Mouse (Mus musculus) kidney, postnatal 0 days (tissue): ENCODE measurements at regions not wholly inside any gene's neighbourhood (a gene's known extent, or its start where the extent isn't known, plus 50 kb on each side); places are given as distances from the start of the nearest gene placed in this dataset.

ENCODE experiments used
- ATAC-seq: fragments of 200-750 bp; cut with Nextera tagmentation; replicated peaks from 2 replicates; pipeline ENCODE4 v1.8.0; 2017; ENCODE audit warnings: low read depth, moderate number of reproducible peaks, moderate TSS enrichment, moderate library complexity; ENCODE audit not compliant: low FRiP score
- DNase-seq: peaks from one replicate; pipeline ENCODE4 v3.0.0-alpha.2; 2016; ENCODE audit warnings: low spot score
- H3K27ac ChIP-seq: fragments of 300-500 bp; sonication (generic); 2 replicates; pipeline ENCODE4 v1.5.1; 2014; ENCODE audit warnings: mild to moderate bottlenecking
- H3K27me3 ChIP-seq: fragments of 300-500 bp; sonication (generic); 2 replicates; pipeline ENCODE4 v1.6.1; 2014; ENCODE audit warnings: low read length, mixed read lengths; ENCODE audit not compliant: insufficient read depth
- H3K36me3 ChIP-seq: fragments of 300-500 bp; sonication (generic); 2 replicates; pipeline ENCODE4 v1.6.1; 2014; ENCODE audit warnings: low read length, mixed read lengths; ENCODE audit not compliant: insufficient read depth
- H3K4me1 ChIP-seq: fragments of 300-500 bp; sonication (generic); replicated peaks from 2 replicates; pipeline ENCODE4 v1.6.1; 2014; ENCODE audit warnings: antibody characterized with exemption, low read length, mixed read lengths; ENCODE audit not compliant: insufficient read depth
- H3K4me2 ChIP-seq: fragments of 300-500 bp; sonication (generic); 2 replicates; pipeline ENCODE4 v1.6.1; 2014; ENCODE audit warnings: mild to moderate bottlenecking, low read length, moderate library complexity, mixed read lengths
- H3K4me3 ChIP-seq: fragments of 300-500 bp; sonication (generic); replicated peaks from 2 replicates; pipeline ENCODE4 v1.5.1; 2014; ENCODE audit warnings: low read depth, low read length
- H3K9ac ChIP-seq: fragments of 300-500 bp; sonication (generic); 2 replicates; pipeline ENCODE4 v1.6.1; 2014; ENCODE audit warnings: low read depth, low read length
- H3K9me3 ChIP-seq: fragments of 300-500 bp; sonication (generic); replicated peaks from 2 replicates; pipeline ENCODE4 v1.6.1; 2016; ENCODE audit warnings: low read length, inconsistent platforms, mixed read lengths
- CTCF ChIP-seq: IDR thresholded peaks from 2 replicates; pipeline ENCODE4 v1.5.1; 2016; ENCODE audit warnings: antibody characterized with exemption, low read depth, mild to moderate bottlenecking, moderate library complexity
- WGBS: fragments of 180-500 bp; shearing (Covaris S2); extraction: QIAGEN DNeasy Blood & Tissue Kit; methylation state at CpG from one replicate; pipeline ENCODE4 v1.1.7; 2014; 5-methylcytosine and 5-hydroxymethylcytosine counted together

DNA sequence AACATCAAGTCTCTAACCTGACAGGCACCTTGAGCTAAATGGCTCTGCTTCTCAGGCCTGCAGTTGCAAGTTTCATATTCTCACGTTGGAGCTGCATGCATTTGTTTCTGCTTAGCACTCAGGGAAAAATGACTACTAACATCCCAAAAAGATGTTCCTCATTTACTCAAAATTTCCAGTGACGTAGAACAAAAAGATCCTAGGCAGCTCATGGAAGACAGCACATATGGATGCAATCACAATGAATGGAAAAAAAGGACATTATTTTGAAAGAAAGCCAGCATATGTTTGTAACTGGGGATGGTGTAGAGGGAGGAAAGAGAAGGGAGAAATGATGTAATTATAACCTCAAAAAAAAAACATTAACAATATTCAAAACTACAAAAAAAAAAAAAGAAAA is 751.2 kb upstream of the Fbxo33 start:
- Histone ChIP-seq H3K36me3 (no peaks in the 10 kb centered on the region), H3K9me3 (no peaks in the 10 kb centered on the region), H3K4me2 (no peak overlapping the region), H3K27ac (no peak overlapping the region), H3K4me3 (no peak overlapping the region), H3K27me3 (no peaks in the 10 kb centered on the region), H3K4me1 (no peaks in the 10 kb centered on the region), H3K9ac (no peak overlapping the region)
- 44% methylated on average over 2 of the region's 2 CpGs for WGBS
- DNase-seq (peak; percentile 38), ATAC-seq (no peak)
- no peak for TF ChIP-seq CTCF

DNA sequence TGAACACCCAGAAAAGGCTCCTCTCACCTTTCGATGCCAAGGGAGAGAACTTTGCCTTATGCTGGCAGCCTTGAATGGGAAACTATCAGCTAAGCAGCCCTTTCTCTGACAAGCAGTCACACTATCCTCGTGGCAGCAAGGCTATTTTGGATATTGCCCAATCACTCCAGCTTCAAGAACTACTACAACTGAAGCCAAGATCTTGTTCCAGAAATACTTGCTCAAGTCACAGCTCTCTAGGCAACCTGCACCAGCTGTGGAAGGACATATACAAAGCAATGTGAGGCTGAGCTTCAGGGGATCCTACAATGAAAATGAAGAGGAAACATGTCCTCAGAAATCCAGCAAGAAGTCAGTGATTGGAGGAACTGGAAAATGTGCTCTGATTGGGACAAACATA is 750.4 kb upstream of the Fbxo33 start:
- H3K4me2 ChIP-seq: no peak overlapping the region
- WGBS: 62% methylated on average over 2 of the region's 2 CpGs

DNA sequence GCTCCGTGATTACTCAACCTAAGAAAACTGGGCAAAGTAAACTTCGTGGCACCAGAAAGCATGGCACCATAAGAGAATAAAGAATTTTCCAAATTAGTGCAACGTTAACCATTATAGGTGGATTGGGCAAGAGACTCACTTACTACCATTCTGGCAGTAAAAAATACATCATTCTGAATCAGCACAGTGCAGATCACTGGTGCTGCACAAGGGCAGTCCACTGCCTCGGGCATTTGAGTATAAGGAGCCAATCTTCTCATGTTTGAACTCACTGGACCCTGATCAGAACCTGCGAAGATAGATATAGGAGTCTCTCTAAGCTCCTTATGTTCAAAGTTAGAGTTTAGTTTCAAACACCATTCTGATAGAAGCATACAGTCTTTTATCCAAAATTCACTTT is 747.7 kb upstream of the Fbxo33 start:
- WGBS: 81% methylated on average over 5 of the region's 5 CpGs
- Histone ChIP-seq H3K27me3 (no peaks in the 10 kb centered on the region), H3K9me3 (no peaks in the 10 kb centered on the region), H3K9ac (no peak overlapping the region), H3K4me2 (no peak overlapping the region), H3K4me1 (no peaks in the 10 kb centered on the region), H3K36me3 (no peaks in the 10 kb centered on the region), H3K27ac (no peak overlapping the region), H3K4me3 (no peak overlapping the region)
- DNase-seq (no peak), ATAC-seq (no peak)
- TF ChIP-seq CTCF: no peak

More for the DNA sequence above, 750.4 kb upstream of the Fbxo33 start:
- H3K27me3 ChIP-seq: no peaks in the 10 kb centered on the region
- no peak for ATAC-seq
- H3K9ac ChIP-seq: no peak overlapping the region
- no peak overlapping the region for H3K4me3 ChIP-seq
- TF ChIP-seq CTCF: no peak
- no peaks in the 10 kb centered on the region for H3K36me3 ChIP-seq
- DNase-seq: no peak
- H3K9me3 ChIP-seq: no peaks in the 10 kb centered on the region
- no peaks in the 10 kb centered on the region for H3K4me1 ChIP-seq
- no peak overlapping the region for H3K27ac ChIP-seq

DNA sequence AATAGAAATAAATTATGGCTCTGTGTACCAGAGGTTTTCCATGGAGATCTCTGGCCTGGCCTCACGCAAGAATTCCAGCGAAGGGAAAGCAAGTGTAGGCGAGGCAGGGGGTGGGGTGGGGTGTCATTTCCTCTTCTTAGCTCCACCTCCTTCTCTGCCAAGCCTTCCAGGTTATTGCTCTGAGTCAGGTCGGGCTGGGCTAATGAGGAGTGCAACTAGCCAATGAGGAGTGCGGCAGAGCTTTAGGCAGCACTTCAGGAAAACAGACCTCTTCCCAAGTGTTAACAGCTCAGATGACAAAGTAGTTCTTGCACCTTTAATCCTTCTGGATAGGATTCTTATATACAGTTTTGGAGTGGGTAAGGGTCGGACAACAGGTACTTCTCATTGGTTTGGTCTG is 741.6 kb upstream of the Fbxo33 start:
- H3K4me1 ChIP-seq: no peaks in the 10 kb centered on the region
- WGBS: 40% methylated on average over 6 of the region's 6 CpGs

DNA sequence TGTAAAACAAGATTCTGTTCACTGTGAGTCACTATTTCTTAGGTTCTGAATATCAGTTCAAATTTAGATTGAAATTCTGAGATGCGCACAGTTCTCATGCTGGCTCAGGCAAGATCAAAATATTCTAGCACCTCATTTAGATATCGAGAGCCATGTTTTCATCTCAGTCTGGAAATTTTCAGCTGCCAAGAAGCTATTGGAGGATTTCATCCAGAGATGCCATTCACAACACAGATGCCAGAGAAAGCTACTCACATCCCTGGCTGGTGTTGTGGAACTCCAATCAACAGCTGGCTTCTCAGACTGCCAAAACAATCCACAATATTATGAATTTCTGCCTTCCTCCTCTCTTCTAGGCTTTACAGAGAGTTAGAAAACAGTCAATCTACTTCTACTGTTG is 712.9 kb upstream of the Fbxo33 start:
- ATAC-seq (no peak), DNase-seq (no peak)
- no peak for TF ChIP-seq CTCF
- no peak overlapping the region for H3K4me2 ChIP-seq
- 92% methylated on average over 2 of the region's 2 CpGs for WGBS
- H3K27me3 ChIP-seq: no peaks in the 10 kb centered on the region
- H3K4me3 ChIP-seq: no peak overlapping the region
- no peaks in the 10 kb centered on the region for H3K4me1 ChIP-seq
- no peaks in the 10 kb centered on the region for H3K9me3 ChIP-seq
- H3K36me3 ChIP-seq: no peaks in the 10 kb centered on the region
- H3K27ac ChIP-seq: no peak overlapping the region
- H3K9ac ChIP-seq: no peak overlapping the region

More for the DNA sequence above, 741.6 kb upstream of the Fbxo33 start:
- ATAC-seq (no peak), DNase-seq (no peak)
- no peak for TF ChIP-seq CTCF
- Histone ChIP-seq H3K4me3 (no peak overlapping the region), H3K27ac (no peak overlapping the region), H3K27me3 (no peaks in the 10 kb centered on the region), H3K9ac (no peak overlapping the region), H3K9me3 (no peaks in the 10 kb centered on the region), H3K4me2 (no peak overlapping the region), H3K36me3 (no peaks in the 10 kb centered on the region)

DNA sequence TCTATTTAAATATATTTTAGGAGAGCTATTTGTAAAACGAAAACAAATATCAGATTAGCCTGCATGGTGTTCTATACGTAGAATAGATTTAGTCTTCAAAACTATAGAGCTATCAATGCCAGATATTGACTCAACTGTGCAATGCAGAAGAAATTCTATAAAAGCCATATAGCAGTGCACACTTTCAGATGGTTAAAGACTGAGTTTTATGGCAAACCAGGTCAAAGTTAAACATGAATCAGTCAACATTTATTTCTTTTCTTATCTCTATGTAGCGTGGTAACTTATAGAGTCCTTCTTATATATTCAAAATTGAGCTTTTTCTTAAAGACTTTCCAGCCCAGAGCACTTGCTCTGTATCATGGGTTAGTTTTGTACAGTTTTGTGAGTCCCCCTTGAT is 705.5 kb upstream of the Fbxo33 start:
- ATAC-seq: no peak
- no peaks in the 10 kb centered on the region for H3K36me3 ChIP-seq

DNA sequence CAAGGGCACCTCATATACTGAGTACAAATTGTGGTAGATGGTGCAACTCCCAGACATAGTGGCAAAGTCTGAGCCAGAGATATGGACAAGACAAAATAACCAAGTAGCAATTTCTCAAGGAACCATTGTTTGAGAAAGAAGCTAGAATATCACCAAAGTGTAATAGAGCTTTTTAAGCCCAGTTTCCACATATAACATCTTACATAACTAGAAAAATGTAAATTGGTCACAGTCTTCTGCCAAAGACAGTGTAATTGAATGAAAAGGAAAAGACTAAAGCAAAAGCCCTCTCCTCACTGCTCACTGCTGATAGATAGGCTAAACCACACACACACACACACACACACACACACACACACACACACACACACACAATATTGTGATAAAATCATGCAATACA is 679.4 kb upstream of the Fbxo33 start:
- Histone ChIP-seq H3K27me3 (no peaks in the 10 kb centered on the region), H3K9me3 (no peaks in the 10 kb centered on the region), H3K9ac (no peak overlapping the region), H3K36me3 (no peaks in the 10 kb centered on the region), H3K27ac (no peak overlapping the region), H3K4me2 (no peak overlapping the region), H3K4me3 (no peak overlapping the region), H3K4me1 (no peaks in the 10 kb centered on the region)
- no peak for TF ChIP-seq CTCF
- no peak for ATAC-seq
- DNase-seq: no peak

More for the DNA sequence above, 705.5 kb upstream of the Fbxo33 start:
- Histone ChIP-seq H3K4me3 (no peak overlapping the region), H3K9ac (no peak overlapping the region), H3K4me1 (no peaks in the 10 kb centered on the region), H3K9me3 (no peaks in the 10 kb centered on the region), H3K27ac (no peak overlapping the region), H3K4me2 (no peak overlapping the region), H3K27me3 (no peaks in the 10 kb centered on the region)
- no peak for DNase-seq
- no peak for TF ChIP-seq CTCF
- 65% methylated on average over 3 of the region's 3 CpGs for WGBS
